Mouse (Mus musculus): ENCODE results near the gene Atp8b5.

DNA sequence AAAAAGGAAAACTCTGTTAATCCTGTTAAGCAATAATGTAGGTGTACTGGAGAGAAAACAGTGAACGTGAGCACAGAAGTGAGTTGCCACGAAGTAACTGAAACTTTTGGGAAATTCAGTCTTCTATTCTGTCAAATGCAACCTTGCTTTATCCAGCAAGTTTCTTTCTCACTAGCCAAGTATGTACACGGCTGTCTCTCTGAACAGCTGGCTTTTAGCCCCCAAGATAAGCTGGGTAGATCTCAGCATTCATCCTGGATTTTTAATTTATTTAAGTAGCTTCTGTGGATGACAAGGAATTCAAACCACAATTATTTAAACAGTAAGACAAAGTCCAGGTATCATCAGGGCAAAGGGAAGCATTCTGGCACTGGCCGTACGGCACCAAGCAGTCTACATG lies 100.3 kb downstream of the Atp8b5 start:
- TF ChIP-seq POLR2A (IDR thresholded peaks at IDR 0.05; ENCODE audit: control insufficient read depth, extremely low read depth, insufficient read depth, low read length, poor library complexity) (no peak), CTCF (IDR thresholded peaks at IDR 0.05; ENCODE audit: borderline replicate concordance, control insufficient read depth, extremely low read depth, insufficient read depth, low read length, poor library complexity) (no peak)

All from thymus, adult 2 months (tissue).